Mouse (Mus musculus) thymus, adult 2 months (tissue): ENCODE results near the gene Mapkapk2.

Experiments
- CTCF ChIP-seq: fragments of 200-500 bp; IDR thresholded peaks from 2 replicates; pipeline ENCODE4 v1.5.1; 2012; ENCODE audit warnings: mild to moderate bottlenecking, control low read depth, low read length, moderate library complexity, borderline replicate concordance; ENCODE audit not compliant: control insufficient read depth, poor library complexity, insufficient read depth; ENCODE audit errors: extremely low read depth
- POLR2A ChIP-seq: fragments of 200-500 bp; IDR thresholded peaks from 2 replicates; pipeline ENCODE4 v1.6.1; 2012; ENCODE audit warnings: mild to moderate bottlenecking, low read length, control low read depth, moderate library complexity; ENCODE audit not compliant: control insufficient read depth, poor library complexity, insufficient read depth; ENCODE audit errors: extremely low read depth

DNA sequence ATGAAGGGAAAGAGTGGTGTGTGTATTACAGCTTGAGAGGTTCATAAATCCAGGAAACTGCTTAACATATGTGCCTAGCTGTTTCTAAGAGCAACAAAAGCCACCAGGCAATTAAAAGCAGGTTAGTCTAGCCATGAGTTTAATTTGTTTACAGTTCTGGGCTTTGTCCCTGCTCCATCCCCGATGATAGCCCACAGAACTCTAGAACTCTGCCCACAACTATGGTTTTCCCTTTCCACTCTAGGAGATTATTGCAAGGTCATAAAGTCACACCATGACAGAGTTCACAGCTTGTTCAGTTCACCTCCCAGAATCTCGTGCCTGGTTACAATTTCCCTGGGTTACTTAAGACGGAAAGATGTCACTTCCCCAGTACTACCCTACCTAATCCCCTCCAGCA lies 66.4 kb downstream of the Mapkapk2 start:
- TF ChIP-seq CTCF (no peak), POLR2A (no peak)
